Mouse (Mus musculus) natural killer cell, adult 2 months (primary cell): ENCODE measurements at regions not wholly inside any gene's neighbourhood (a gene's known extent, or its start where the extent isn't known, plus 50 kb on each side); places are given as distances from the start of the nearest gene placed in this dataset.
A peak's percentile ranks its signal among the peaks of the same experiment; 100 is the strongest.

Source experiments
- DNase-seq, 2 experiments: peaks; one replicate each; pipeline ENCODE4 v3.0.0; 2022; ENCODE audit warnings: low spot score in 2 of 2

DNA sequence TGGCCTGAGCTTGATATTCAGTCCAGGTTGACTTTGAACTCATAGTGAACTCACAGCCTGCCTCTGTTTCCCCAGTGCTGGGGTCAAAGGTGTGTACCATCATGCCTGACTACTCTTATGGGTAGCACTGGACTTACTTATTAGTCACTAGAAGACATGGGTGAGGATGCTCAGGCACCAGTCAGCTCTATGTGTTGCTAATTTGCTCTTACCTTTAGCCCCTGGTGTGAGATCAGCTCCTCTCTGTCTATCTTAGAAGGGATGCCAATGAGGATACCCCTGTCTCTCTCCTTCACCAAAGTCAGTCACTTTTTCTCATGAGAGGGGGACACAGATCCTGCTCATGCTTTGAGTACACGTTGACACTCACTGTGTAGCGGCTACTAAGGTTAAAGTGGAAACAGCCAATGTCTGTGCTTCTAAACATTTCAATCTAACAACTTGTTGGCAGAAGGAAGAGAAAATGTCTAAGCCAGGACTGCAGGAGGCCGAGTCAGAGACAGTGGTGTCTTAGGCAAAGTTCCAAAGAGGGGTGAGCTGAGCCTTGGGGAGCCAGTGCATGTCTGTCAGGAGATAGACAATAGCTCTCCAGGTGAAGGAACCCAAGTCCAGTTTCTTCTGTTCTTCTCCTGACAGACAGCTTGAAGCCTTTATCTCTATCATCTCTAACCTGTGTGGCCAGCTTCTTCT lies 78.2 kb upstream of the Mkln1 start:
- no peak for DNase-seq

- DNase-seq = no peak
Measured at GRCm38 (mm10) chr6:31321066-31321846, 77.3 kb upstream of the Mkln1 start.

DNA sequence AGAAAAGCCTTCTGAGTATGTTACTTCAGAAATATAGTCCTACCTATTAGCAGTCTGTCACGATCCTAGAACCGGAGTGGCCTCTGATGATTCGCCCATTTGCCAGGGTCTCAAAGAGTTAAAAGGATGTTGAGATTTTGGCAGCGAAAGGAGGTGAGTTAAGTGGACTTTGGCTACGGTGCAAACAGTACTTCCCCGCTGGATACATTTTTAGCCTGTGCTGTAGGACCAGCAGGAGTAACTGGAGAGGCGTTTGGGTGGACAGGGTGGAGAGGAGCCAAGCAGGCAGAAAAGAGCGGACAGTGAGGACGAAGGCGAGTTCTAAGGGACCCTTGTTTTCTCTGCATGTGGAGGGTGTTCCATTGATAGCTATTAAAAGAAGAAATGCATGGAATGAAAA lies 76.6 kb upstream of the Mkln1 start:
- no peak for DNase-seq

DNA sequence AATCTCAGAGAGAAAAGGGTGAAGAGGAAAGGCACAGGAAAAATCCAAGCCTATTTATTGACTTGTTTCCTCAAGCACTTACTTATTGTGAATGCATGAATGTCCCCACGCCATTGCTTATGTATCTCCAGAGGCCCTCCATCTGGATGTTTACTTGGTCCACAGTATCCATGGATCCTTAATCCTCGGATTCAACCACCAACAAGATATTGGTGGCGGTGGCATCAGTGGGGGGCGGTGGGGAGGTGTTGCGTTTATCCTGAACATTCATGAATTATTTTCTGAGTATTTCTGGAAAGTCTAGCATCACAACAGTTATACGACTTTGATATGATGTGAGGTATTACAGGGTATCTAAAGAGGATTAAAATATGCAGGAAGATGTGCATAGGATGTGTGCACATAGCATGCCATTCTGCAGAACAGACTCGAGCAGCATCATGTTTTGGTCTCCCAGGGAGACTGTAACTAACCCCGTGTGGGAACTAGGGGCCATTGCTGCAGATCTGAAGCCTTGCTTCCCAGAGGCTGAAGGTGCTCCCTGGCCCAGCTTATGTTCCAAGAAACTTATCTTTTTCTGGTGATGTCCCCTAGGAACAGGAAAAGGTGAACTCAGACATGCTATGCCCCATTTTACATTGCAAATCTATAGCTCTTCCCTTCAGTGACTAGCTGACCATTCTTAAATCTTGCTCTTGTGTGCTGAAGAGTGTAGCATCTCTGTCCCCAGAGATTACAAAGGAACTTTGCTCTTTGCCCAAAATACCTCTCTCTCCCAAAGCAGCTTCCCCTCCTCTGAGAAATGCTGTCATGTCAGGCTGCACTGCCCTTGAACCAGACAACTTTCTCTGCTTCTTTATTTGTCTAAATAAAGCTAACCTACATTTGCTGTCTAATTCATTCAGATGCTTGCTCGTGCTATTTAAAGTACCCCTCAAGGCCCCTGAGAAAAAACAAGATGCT lies 75.0 kb upstream of the Mkln1 start:
- no peak for DNase-seq

DNA sequence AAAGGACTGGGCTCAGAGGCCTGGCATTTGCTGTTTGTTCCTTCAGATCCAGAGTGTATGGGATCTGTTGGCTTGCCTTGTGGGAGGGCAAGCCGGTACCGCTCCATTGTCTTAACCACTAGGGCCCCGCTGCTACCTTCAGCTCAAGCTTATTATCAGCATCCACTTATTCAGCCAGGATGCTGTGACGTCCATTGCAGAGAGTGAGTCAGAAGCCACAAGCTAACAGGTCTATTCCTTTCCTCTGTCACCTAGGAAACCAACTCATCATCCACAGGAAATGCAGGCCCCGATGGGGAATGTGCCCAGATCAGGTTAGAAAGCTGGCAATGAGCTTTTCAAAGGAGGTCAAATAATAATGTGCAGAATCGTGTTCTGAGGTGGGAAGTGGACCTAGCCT lies 73.8 kb upstream of the Mkln1 start:
- peak; percentile 17 to 40 for DNase-seq

- no peak for DNase-seq
Measured at GRCm38 (mm10) chr6:31325621-31326020, 72.9 kb upstream of the Mkln1 start.

DNA sequence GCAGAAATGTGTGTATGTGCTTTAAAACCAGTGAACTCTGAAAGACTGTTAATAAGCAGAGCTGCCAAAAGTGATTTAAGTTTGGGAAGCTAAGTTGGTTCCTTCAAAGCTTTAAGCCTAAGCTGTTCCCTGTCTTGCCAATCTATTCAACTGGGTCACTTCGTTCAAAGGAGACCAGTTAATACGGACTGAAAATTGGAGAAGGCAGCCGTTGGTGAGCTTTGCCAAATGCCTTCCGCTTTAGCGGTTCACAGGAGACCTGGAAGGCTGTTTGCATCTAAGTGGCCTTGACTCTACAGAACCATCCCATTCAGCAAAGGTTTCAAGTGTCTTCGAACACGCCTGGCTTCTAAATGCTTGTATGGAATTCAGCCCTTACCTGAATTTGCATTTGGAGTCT lies 68.2 kb upstream of the Mkln1 start:
- no peak for DNase-seq

- no peak for DNase-seq
Measured at GRCm38 (mm10) chr6:31330868-31331267, 67.7 kb upstream of the Mkln1 start.

GRCm38 (mm10) chr6:31332254-31332653 lies 66.3 kb upstream of the Mkln1 start:
- DNase-seq = no peak

DNA sequence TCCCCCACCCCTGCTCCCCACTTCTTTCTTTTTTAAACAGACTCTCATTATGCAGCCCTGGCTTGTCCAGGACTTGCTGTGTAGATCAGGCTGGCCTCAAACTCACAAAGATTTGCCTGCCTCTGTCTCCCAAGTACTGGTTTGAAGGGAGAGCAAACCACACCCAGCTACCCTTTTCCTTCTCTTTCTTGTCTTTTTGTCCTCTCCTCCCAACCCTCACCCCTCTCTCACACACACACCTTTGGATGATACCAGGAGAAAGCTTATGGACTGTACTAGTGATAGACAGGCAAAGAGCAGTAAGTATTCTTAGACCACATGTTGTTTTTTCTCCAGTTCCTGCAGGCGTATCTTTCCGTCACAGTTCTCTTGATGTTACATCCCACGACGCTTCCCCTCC lies 65.8 kb upstream of the Mkln1 start:
- DNase-seq = no peak

- DNase-seq = no peak
Measured at GRCm38 (mm10) chr6:31333228-31333922, 65.2 kb upstream of the Mkln1 start.

DNA sequence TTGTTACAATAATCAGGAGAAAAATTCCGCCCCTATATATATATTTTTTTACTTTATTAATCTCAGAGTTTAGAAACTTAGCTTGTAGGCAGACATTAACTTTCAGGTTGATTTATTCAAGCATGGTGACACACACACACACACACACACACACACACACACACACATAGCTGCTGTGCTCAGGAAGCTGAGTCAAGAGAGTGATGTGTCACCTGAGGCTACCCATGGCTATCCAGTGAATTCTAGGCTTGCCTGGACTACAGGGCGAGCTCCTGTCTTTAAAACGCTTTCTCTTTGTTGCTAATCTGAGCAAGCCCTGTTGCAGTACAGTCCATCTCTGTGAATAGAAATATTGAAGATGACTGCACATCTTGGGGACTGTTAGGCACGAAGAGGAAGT lies 64.4 kb upstream of the Mkln1 start:
- DNase-seq = no peak

DNA sequence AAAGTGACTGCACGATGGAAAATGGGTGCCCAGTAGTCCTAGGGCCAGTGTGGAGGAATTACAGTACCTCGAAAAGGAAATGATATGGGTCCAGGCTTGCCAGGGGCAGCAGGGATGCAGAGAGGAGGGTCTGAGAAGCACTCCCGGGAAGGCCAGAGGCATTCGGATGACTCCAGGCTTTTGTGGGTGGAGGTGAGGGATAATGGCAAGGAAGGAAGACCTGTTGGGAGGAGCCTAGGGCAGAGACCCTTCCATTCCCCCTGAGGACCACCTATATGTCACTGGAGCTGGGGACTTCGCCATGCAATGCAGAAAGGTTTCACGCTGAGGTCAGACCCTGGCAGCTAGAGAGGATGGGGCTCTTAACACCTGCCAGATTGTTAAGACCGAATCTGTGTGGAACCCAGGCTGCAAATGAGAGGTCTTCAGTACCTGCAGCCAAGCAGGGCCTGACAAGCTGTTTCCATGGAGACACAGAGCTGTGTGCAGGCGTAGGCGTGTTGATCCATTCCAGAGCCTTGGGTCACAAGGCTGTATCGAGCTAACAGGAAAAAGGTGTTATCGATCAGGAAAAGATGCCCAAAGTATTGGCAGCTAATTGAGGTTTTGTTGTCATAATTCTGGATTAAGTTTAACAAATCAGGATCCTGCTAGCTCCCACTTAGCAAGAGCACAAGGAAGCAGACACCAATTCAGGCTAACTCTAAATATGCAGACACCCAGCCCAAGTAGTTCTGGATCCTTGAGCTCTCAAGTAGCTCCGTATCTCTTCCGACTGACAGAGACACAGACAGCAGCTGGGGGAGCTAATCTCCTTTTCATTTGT lies 59.2 kb upstream of the Mkln1 start:
- DNase-seq = no peak

GRCm38 (mm10) chr6:31339948-31340250 lies 58.6 kb upstream of the Mkln1 start:
- DNase-seq = no peak

- no peak for DNase-seq
Measured at GRCm38 (mm10) chr6:31345366-31346084, 53.0 kb upstream of the Mkln1 start.

DNA sequence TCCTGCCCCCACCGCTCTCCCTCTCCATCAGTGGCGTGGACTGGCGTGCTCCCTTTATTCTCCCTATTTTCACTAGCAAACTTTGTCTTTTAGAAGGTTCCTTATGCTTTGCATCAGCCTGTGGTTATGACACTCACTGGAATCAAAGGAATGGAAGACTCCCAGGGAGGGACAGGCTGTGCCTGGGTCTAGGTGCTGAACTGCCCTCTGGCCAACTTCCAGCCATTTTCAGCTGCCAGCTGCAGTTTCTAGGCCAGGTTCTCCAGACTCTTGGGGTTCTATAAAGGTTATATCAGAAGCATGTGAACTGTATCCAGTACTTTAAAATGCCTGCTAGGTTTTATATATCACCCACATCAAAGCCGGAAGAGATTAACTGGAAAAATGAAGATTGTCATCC lies 50.2 kb upstream of the Mkln1 start:
- no peak for DNase-seq
